ENCODE assay signal across 18 mouse cellular contexts in the genomic region with DNA sequence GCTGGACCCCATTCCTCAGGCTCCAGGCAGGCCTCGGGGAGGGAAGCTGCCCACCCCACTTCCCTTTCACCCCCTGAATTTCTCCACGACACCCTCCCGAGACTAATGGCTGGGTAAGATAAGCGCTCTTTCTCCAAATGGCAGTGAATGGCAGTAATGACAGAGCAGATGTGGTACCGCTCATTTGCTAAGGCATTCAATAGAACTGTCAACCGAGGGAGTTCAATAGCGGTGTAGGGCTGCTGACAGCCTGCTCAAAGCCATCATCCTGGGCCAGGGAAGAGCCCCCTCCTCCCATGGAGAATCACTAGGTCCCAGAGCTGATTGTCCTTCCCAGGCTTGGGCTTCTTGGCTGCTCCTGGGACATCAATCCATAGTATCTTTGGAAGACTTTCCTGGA. TPM values are rescaled to one million over a fixed set of nuclear protein-coding genes. Genes with fewer than 3 reads are reported as not detected.
DNase-seq lines count a peak whose midpoint lies in the region; ATAC-seq and TF ChIP-seq lines count a peak whose summit lies in the region.
"Had no signal": no experiment of that assay in that cellular context is flagged by ENCODE, and none has a peak within 500 bp of the region (broad histone marks: within the 10 kb centered on the region; RNA-seq: fewer than 3 reads in every experiment).

No protein-coding gene starts in this region.

- 47% methylated on average over 7 of the region's 7 CpGs for WGBS in embryonic facial prominence, embryonic 11.5 days
- WGBS in embryonic facial prominence, embryonic 10.5 days, result 56% methylated on average over 7 of the region's 7 CpGs
- 8% methylated on average over 7 of the region's 7 CpGs for WGBS in forebrain, postnatal 0 days
- WGBS in midbrain, embryonic 11.5 days, result 43% methylated on average over 7 of the region's 7 CpGs
- 8% methylated on average over 7 of the region's 7 CpGs for WGBS in neural tube, embryonic 15.5 days
- WGBS in lung, adult 2 months, result 48% methylated on average over 7 of the region's 7 CpGs

- H3K27ac ChIP-seq in embryonic facial prominence, embryonic 11.5 days (replicated peaks; ENCODE audit: low read depth, low read length), result no peak overlapping the region
- no peak overlapping the region for H3K27ac ChIP-seq in embryonic facial prominence, embryonic 10.5 days (replicated peaks)
- peak overlapping the region; percentile 87 for H3K27ac ChIP-seq in forebrain, postnatal 0 days (ENCODE audit: low read depth, low read length)
- no peak overlapping the region for H3K27ac ChIP-seq in midbrain, embryonic 11.5 days (ENCODE audit: low read depth, low read length)
- H3K27ac ChIP-seq in neural tube, embryonic 15.5 days (replicated peaks), result peak overlapping the region; percentile 76
- H3K27ac ChIP-seq: heart, adult 2 months; macrophage had no signal

- H3K27me3 ChIP-seq in embryonic facial prominence, embryonic 11.5 days (ENCODE audit: control insufficient read depth, insufficient read depth, low read length), result peaks cover 13% of the 10 kb centered on the region
- H3K27me3 ChIP-seq in embryonic facial prominence, embryonic 10.5 days (replicated peaks; ENCODE audit: low read depth, poor library complexity, severe bottlenecking), result peaks cover 54% of the 10 kb centered on the region
- no peaks in the 10 kb centered on the region for H3K27me3 ChIP-seq in forebrain, postnatal 0 days (ENCODE audit: insufficient read depth, low read length)
- peaks cover 13% of the 10 kb centered on the region for H3K27me3 ChIP-seq in midbrain, embryonic 11.5 days (ENCODE audit: control insufficient read depth, insufficient read depth, low read length)
- no peaks in the 10 kb centered on the region for H3K27me3 ChIP-seq in neural tube, embryonic 15.5 days (replicated peaks)

- no peak overlapping the region for H3K4me3 ChIP-seq in embryonic facial prominence, embryonic 11.5 days (ENCODE audit: low read depth, low read length)
- no peak overlapping the region for H3K4me3 ChIP-seq in embryonic facial prominence, embryonic 10.5 days
- H3K4me3 ChIP-seq in forebrain, postnatal 0 days (ENCODE audit: low read depth, low read length), result no peak overlapping the region
- no peak overlapping the region for H3K4me3 ChIP-seq in midbrain, embryonic 11.5 days (ENCODE audit: low read depth, low read length)
- H3K4me3 ChIP-seq in neural tube, embryonic 15.5 days (replicated peaks), result no peak overlapping the region
- no peak overlapping the region for H3K4me3 ChIP-seq in lung, adult 2 months (replicated peaks; ENCODE audit: extremely low read depth, low read depth, low read length)
- H3K4me3 ChIP-seq: heart, adult 2 months had no signal

- H3K9ac ChIP-seq in embryonic facial prominence, embryonic 11.5 days (replicated peaks; ENCODE audit: low read length), result no peak overlapping the region
- no peak overlapping the region; the same call in 1 of the 2 replicates for H3K9ac ChIP-seq in forebrain, postnatal 0 days
- no peak overlapping the region for H3K9ac ChIP-seq in midbrain, embryonic 11.5 days (ENCODE audit: low read length)
- no peak overlapping the region for H3K9ac ChIP-seq in neural tube, embryonic 15.5 days (replicated peaks)
- H3K9ac ChIP-seq: liver, postnatal 0 days had no signal

- DNase-seq in embryonic facial prominence, embryonic 11.5 days (ENCODE audit: low spot score), result no peak
- DNase-seq in embryonic facial prominence, embryonic 10.5 days (ENCODE audit: low spot score), result no peak
- peak; percentile 68 for DNase-seq in forebrain, postnatal 0 days
- no peak for DNase-seq in midbrain, embryonic 11.5 days (ENCODE audit: low spot score, missing footprints)
- no peak for DNase-seq in lung, adult 2 months
- DNase-seq in thymus, postnatal 0 days (ENCODE audit: low spot score), result no peak
- DNase-seq in thymus, postnatal 4 days, result no peak
- DNase-seq: adrenal gland, adult 2 months; cerebellum, postnatal 14 days; heart, adult 2 months; heart, postnatal 14 days; kidney, adult 18-20 months; kidney, postnatal 25 days; liver, postnatal 0 days; thymus, postnatal 25 days had no signal

- TF ChIP-seq POLR2A in lung, adult 2 months (IDR thresholded peaks at IDR 0.05; ENCODE audit: borderline replicate concordance, extremely low read depth, low read depth, low read length), result no peak

- no peaks in the 10 kb centered on the region for H3K36me3 ChIP-seq in embryonic facial prominence, embryonic 11.5 days (replicated peaks; ENCODE audit: control insufficient read depth, insufficient read depth, low read depth, low read length)
- H3K36me3 ChIP-seq in embryonic facial prominence, embryonic 10.5 days (replicated peaks), result no peaks in the 10 kb centered on the region
- no peaks in the 10 kb centered on the region for H3K36me3 ChIP-seq in forebrain, postnatal 0 days (ENCODE audit: insufficient read depth)
- no peaks in the 10 kb centered on the region for H3K36me3 ChIP-seq in midbrain, embryonic 11.5 days (ENCODE audit: control insufficient read depth, insufficient read depth, low read length)
- no peaks in the 10 kb centered on the region for H3K36me3 ChIP-seq in neural tube, embryonic 15.5 days

- peak; percentile 53; the same call in 1 of the 2 replicates for ATAC-seq in embryonic facial prominence, embryonic 11.5 days (replicated peaks; ENCODE audit: insufficient number of reproducible peaks, low FRiP score, low TSS enrichment, low read depth)
- ATAC-seq in forebrain, postnatal 0 days, result peak; percentile 81
- peak; percentile 20 for ATAC-seq in midbrain, embryonic 11.5 days (ENCODE audit: low FRiP score)
- no peak for ATAC-seq in neural tube, embryonic 15.5 days (ENCODE audit: low FRiP score)
- ATAC-seq: liver, postnatal 0 days had no signal

- TF ChIP-seq CTCF in forebrain, postnatal 0 days (IDR thresholded peaks at IDR 0.05; ENCODE audit: low read depth), result no peak
- no peak for TF ChIP-seq CTCF in lung, adult 2 months (IDR thresholded peaks at IDR 0.05; ENCODE audit: insufficient read depth, low read length)

- H3K4me2 ChIP-seq in embryonic facial prominence, embryonic 11.5 days (ENCODE audit: low read depth, low read length), result no peak overlapping the region
- peak overlapping the region; percentile 23; the same call in 1 of the 2 replicates for H3K4me2 ChIP-seq in forebrain, postnatal 0 days (ENCODE audit: low read depth)
- H3K4me2 ChIP-seq in midbrain, embryonic 11.5 days, result no peak overlapping the region
- H3K4me2 ChIP-seq in neural tube, embryonic 15.5 days, result peak overlapping the region; percentile 30; the same call in 1 of the 2 replicates

- H3K9me3 ChIP-seq in embryonic facial prominence, embryonic 11.5 days (replicated peaks; ENCODE audit: control insufficient read depth, low read length), result no peaks in the 10 kb centered on the region
- H3K9me3 ChIP-seq in embryonic facial prominence, embryonic 10.5 days, result no peaks in the 10 kb centered on the region
- no peaks in the 10 kb centered on the region for H3K9me3 ChIP-seq in forebrain, postnatal 0 days (ENCODE audit: low read length)
- no peaks in the 10 kb centered on the region for H3K9me3 ChIP-seq in midbrain, embryonic 11.5 days (ENCODE audit: control insufficient read depth, low read length)
- H3K9me3 ChIP-seq in neural tube, embryonic 15.5 days (replicated peaks), result no peaks in the 10 kb centered on the region

- H3K4me1 ChIP-seq in embryonic facial prominence, embryonic 11.5 days (ENCODE audit: control insufficient read depth, insufficient read depth, low read length), result no peaks in the 10 kb centered on the region
- peaks cover 28% of the 10 kb centered on the region for H3K4me1 ChIP-seq in embryonic facial prominence, embryonic 10.5 days
- peaks cover 73% of the 10 kb centered on the region for H3K4me1 ChIP-seq in forebrain, postnatal 0 days (ENCODE audit: insufficient read depth)
- peaks cover 35% of the 10 kb centered on the region for H3K4me1 ChIP-seq in midbrain, embryonic 11.5 days (ENCODE audit: control insufficient read depth, insufficient read depth, low read length)
- peaks cover 93% of the 10 kb centered on the region for H3K4me1 ChIP-seq in neural tube, embryonic 15.5 days
- H3K4me1 ChIP-seq in lung, adult 2 months (ENCODE audit: control insufficient read depth, insufficient read depth, low read length), result no peaks in the 10 kb centered on the region

RNA-seq across cellular contexts. Expression of a gene that starts 6.7 kb away (rescaled TPM):
- polyA plus RNA-seq in embryonic facial prominence, embryonic 11.5 days (2014; fragmentation: Nextera tagmentation; extraction: Ambion mirVana), result 2.7 and 3.0 TPM in 2 replicates
- 1.4 and 2.4 TPM in 2 replicates for polyA plus RNA-seq in embryonic facial prominence, embryonic 10.5 days (2016; fragmentation: Nextera tagmentation; extraction: Ambion mirVana)
- total RNA-seq in forebrain, postnatal 0 days (2014; rRNA removed), result 221 and 302 TPM in 2 replicates
- polyA plus RNA-seq in forebrain, postnatal 0 days (2015; fragmentation: Nextera tagmentation; extraction: Ambion mirVana), result 105 and 152 TPM in 2 replicates
- 13.3 and 16.5 TPM in 2 replicates for polyA plus RNA-seq in midbrain, embryonic 11.5 days (2014; fragmentation: Nextera tagmentation; extraction: Ambion mirVana)
- 118 and 138 TPM in 2 replicates for polyA plus RNA-seq in neural tube, embryonic 15.5 days (2015; fragmentation: Nextera tagmentation; extraction: Ambion mirVana)
- 0.14 and 0.24 TPM in 2 replicates for polyA plus RNA-seq in lung, adult 2 months (2012; rRNA removed)
- 0.08 and 0.10 TPM in 2 replicates for polyA plus RNA-seq in thymus, postnatal 0 days (2015; fragmentation: Nextera tagmentation; extraction: Ambion mirVana)
- total RNA-seq: adrenal gland, adult 2 months had no signal
- polyA plus RNA-seq: adrenal gland, adult 2 months; liver, postnatal 0 days; macrophage; stomach, embryonic 14.5 days had no signal

Comparison
In these comparisons a context has a peak if more than half of its experiments do, and no peak if none do; other contexts are left out.
1. H3K27ac ChIP-seq: peak in forebrain, postnatal 0 days (single experiment) and neural tube, embryonic 15.5 days (single experiment); none in embryonic facial prominence, embryonic 11.5 days (single experiment), embryonic facial prominence, embryonic 10.5 days (single experiment) and midbrain, embryonic 11.5 days (single experiment).
2. H3K4me2 ChIP-seq: peak in forebrain, postnatal 0 days (single experiment) and neural tube, embryonic 15.5 days (single experiment); none in embryonic facial prominence, embryonic 11.5 days (single experiment) and midbrain, embryonic 11.5 days (single experiment).